Mouse (Mus musculus): Measurements from ENCODE around the gene Ibsp.

Ibsp gene

DNA sequence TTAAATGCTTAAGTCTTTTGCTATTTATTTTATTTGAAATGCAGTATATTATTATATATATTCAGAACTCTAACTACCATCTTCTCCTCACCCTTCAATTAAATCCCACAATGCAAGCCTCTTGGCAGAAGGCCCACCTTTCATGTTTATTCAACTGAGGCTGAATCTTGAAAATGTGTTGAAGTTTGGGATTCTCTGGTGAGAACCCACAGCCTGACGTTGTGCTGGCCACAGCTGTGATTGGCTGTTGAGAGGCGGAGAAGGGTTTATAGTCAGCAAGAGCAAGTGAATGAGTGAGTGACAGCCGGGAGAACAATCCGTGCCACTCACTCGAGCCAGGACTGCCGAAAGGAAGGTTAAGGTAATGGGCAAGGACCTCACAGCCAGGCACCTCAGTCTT is at the start of gene Ibsp:
TSS of gene Ibsp (plus strand) at position 178 of the 400 bp plus-strand sequence.
- no peak for DNase-seq (ENCODE audit: low spot score)

DNA sequence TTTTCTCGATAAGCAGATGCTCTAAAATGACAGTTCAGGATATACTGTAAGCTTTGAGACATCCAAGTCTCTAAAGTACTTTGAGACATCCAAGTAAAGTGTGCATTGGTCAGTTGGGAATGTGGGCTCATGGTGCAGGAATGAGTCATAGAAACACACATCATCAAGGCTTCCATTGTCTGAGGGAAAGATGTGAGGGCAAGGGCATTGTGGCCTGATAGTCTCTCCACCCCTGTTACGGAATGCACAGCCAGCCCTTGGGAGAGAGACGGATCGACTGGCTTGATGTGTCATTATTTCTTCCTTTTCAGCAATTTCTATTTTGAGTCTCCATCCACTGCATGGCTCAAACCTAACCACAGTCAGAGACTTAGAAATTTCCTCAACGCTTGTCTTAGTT is 47.2 kb upstream of the Ibsp start:
- no peak for DNase-seq (ENCODE audit: low spot score)

DNA sequence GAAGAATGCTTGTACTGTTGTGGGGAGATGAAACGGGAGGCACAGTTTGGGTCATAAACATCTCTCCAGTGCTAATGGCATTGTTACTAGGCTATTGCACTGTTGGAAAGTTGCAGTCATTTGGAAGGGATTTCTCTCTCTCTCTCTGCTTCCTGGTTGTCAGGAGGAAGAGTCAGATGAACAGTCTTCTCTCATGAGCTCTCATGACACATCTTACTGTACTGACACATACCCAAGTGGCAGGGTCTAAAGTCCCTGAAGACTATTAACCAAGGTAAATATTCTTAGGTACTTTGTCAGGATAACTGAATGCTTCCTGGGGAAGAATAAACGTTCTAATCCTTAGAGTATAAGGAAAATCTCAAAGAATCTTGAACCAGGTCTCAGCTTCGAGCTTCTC is 42.4 kb upstream of the Ibsp start:
- DNase-seq (ENCODE audit: low spot score) = no peak

DNA sequence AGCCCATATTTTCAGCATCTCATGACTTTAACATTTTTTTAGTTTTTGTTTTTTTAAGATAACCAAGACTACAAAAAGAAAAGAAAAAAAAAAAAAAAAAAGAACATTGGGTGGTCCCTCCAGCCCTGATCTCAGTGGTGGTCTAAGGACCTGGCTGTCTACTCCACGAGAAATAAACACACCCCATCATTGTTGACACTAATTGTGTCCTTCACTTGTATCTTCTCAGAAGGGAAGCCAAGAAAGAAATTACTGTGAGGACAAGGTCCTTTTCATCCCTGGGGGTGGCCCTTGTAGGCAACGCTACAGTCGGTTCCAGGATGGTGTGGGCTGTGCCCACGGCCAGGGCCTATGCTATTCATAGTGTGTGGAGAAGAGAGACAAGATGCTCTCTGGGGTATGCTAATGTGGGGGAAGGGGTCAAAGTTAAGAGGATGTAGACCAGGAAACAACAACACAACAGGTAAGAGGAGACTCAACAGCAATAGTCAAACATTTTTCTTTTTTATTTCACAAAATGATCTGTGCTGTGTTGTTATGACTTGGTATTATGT is 37.0 kb upstream of the Ibsp start:
- DNase-seq (ENCODE audit: low spot score) = no peak

DNA sequence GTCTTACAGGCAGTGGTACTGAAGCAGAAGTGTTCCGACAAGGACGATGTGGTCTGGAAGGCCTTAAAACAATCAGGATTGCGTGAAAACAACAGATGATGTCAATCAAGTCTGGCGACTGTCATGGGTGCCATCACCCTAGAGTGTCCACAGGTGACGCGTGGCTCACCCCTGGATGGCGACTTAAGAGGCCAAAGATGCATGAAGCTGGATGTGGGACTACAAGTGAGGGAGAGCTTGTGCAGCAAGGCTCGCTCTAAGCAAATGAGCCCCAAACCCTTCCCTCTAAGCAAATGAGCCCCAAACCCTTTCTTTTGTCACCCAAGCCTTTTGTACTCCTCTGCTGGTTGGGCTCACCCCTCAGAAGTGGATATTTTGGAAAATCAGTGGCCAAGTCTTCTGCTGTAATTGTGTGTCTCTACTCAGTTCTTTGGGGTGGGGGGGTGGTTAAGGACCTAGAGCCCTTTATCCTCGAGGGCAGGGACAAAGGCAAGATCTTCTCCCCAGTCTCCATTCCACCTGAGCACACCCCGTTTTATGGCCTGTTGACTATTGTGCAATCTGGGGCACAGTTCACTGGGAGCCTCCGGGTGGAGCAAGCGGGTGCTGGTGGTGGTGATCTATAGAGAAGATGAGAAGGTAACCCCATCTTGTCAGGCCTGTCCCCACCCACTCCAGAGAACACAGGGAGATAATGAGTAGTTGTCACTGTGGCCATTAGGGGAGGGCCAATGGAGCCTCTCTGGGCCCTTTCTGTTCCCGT is 35.8 kb upstream of the Ibsp start:
- DNase-seq (ENCODE audit: low spot score) = no peak

DNA sequence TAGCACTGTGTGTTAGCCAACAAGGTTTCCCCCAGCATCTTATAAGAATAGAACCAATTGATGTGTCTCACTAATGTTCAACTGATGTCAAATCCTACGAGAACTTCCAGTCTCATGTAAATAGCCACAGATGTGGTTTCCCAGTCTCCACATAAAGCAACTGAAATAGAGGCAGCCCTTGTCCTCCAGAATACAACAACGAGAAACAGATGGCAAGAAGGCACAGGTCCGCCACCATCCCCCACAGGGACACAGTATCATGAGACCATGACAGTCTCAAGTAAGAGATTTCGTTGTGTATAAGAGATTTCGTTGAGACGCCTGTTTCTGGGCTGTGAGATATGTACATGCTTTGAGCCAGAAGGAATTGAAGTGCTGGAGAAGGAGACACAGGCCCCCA is 4.8 kb upstream of the Ibsp start:
- DNase-seq (ENCODE audit: low spot score) = no peak

DNA sequence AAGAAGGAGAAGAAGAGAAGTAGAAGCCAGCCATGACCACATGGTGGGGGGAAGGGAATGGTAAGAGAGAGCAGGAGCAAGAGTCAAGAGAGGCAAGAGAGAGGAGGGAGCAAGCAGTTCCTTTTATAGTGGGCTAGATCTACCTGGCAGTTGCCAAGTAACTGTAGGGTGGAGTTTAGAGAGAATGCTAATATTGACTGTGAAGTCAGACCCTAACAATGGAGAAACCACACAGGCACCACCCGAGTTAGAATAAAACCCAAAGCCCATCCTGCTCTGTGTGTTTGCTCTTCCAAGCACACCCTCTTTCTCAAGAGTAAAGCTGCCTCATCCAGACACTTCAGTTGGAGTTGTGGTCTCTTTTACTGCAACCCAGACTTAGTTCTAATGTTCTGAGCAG is 15.1 kb downstream of the Ibsp start:
- no peak for DNase-seq (ENCODE audit: low spot score)

DNA sequence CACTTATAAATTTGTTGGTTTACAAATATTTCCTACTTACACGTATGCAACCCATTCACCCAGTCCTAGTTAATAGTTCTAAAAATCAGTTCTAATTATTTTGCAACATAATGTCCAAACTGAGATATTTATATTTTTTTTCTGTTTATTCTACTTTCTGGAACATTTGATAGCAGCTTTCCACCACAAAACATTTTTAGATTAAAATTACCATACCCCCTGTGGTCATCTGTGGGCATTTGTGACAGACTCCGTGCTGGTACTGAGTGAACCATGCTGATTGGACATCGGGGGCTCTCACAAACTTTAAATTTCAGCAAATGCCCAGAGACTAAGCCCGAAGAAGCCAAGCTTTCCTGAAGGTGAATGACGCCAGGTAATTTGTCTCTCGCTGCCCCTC is 26.1 kb downstream of the Ibsp start, which contains the start of gene Mepe:
TSS of gene Mepe (plus strand) at position 301 of the 400 bp plus-strand sequence.
- DNase-seq (ENCODE audit: low spot score) = no peak

DNA sequence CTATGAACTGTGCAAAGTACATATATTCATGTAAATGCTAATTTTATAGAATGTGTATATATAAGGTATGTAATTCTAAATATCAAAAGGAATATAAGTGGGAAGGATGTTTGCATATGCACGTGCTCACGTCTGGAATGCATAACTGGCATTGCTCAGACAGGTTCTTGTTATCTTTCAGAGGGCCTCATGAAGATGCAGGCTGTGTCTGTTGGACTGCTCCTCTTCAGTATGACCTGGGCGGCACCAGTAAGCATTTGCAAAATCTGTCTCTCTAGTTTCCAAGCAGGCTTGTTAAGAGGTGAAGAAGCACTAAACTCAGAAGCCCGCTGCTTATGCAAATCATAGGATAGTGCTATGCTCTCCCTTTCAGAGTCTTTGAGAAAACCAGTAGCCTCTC is 27.9 kb downstream of the Ibsp start:
- no peak for DNase-seq (ENCODE audit: low spot score)

DNA sequence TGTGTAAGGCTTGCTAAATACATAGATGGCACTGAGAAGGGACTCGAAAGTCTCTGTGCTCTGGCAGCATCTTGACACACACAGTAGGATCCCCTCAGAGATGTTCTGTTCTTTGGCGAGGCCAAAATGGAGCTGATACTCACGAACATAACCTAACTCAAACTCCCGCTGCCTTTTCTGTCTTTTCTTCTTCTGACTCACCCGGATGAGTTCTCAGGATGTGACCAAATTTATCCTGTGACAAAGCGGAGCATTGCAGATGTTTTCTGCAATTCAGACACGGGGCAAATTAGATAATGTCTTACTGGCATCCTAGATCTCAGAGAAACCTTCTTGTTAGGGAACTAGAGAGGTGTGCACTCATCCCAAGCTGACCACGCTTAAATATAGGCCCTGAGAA is 28.4 kb downstream of the Ibsp start:
- no peak for DNase-seq (ENCODE audit: low spot score)

DNA sequence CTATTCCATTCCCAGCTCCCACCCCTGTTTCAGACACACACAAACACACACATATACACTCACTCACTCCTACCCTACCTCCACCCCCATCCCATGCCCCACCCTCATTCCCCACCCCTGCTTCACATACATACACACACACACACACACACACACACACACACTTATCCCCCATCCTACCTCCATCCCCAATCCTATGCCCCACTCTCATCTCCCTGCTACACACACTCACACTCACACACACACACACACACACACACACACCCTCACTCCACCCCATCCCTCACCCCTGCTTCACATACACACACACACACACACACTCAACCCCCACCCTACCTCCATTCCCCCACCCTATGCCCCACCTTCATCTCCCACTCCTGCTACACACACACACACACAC is 28.9 kb downstream of the Ibsp start:
- DNase-seq (ENCODE audit: low spot score) = no peak

DNA sequence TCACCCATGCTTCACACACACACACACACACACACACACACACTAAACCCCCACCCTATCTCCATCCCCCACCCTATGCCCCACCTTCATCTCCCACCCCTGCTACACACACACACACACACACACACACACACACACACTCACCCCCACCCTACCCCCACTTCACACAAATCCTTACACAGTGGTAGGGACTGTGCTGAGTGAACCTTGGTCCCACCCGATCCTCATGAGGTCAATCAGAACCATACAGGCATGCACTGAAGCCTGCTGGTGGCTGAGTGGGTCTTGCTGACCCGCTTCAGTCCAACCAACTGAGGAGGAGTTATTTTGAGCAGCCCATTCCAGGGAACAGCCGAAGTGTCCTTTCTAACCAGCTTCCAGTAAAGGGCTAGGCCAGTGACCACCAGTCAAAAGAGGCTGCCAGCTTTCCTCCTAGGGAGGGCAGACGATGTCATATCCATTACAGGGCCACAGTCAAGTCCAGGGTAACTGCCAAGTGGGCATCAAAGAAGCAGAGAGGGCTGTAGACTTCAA is 29.4 kb downstream of the Ibsp start:
- DNase-seq (ENCODE audit: low spot score) = no peak

DNA sequence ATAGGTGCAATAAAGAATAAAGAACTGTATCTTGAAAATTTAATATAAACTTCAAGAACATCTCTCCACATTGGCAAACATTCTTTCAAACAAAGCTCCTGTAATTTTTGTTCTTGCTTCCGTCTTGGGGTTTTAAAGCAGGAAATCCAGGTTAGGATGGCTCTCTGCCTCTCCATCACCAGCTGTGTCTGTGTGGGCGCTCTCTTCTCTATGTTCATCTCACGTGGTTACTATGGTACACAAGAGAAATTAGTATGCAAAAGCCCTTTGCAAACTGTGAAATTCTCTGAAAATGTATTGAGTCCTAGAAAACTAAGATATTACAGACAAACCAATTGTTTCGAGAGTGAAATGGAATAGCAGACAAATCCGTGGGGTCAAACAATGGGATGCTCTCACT is 30.4 kb downstream of the Ibsp start:
- no peak for DNase-seq (ENCODE audit: low spot score)

DNA sequence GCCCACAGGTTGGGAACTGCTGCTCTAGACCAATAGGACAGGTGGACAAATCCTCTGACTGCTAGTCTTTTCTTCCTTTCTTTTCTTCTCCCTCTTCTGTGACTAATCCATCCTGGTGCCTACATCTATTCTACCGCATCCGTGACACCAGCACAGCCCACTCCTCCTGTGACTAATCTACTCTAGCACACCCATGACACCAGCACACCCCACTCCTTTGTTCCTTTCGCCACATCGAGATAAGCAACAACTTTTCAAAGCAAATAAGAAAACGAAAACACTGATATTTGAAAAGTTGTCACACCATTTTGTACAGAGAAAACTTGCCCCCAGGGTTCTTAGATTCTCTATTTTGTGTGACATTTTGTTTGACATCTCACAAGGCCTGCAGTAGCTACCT is 31.1 kb downstream of the Ibsp start:
- DNase-seq (ENCODE audit: low spot score) = no peak

DNA sequence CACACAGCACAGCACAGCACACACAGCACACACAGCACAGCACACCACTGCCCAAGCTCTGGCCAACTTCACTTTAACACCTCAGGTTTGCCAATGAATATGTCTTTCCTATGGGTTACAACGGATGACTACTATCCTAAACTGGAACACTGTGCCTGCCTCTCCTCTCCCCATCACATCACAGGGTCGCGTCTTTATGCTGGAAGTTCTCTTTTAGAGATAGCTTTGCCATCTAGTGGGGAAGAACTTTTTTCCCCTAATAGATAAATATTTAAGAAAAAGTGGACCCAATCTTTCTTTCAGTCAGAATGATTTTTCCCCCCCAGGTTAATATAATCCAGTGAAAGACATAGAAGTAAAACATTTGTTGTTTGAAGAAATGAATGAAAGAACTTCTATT is 33.3 kb downstream of the Ibsp start:
- DNase-seq (ENCODE audit: low spot score) = no peak

DNA sequence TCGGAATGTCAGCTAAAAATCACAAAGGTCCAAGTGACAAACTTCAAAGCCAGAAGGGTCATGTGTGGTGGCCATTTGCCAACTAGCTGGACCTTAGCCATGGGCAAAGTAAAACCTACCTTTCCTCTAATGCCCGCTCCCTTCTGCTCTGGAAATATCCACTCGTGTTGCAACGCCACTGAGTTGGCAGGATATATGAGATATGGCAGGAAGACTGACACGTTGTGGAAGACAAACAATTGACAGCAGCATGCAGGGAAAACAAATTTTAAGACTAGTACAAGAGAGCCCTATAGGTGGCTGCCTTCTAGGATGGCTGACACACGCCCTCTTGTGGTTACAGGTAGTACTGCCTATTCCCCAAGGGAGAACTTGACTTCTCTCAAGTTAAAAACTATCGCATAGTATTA is 34.3 kb downstream of the Ibsp start:
- DNase-seq (ENCODE audit: low spot score) = no peak

DNA sequence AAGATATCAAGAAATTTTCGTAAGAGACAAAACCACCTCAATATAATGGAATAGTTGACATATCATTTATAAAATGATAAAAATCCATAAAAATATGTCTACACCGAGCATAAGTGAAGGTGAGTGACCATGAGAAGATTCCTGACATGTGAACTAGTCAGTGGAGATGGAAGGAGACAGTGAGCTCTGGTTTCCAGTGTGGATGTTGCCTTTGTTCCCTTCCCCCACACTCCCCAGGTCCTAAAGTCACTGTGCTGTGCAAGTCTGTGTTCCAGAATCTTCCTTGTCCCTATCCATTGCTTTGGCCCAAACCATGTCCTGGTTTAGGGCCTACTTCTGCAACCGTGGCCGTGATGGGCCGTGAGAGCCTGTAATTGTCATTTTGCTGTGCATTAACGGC is 34.7 kb downstream of the Ibsp start:
- no peak for DNase-seq (ENCODE audit: low spot score)

DNA sequence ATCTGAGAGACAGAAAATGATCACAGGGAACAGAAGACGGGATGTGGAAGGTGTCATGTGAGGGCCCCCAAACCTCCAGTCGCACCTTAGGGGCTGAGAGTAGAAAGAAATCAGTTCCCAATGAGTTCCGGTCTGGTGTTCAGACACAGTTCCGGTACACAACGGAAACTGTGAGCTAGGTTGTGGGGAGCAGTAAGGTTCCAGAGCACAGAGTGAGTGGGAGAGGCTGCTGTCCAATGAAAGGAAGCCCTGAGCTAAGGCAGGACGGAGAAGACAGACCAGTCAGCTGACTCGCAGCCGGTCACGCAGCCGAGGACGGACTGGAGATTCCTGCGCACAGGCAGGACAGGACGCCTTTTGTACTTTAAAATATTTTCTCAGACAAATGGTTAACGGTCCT is 35.5 kb downstream of the Ibsp start:
- DNase-seq (ENCODE audit: low spot score) = no peak

DNA sequence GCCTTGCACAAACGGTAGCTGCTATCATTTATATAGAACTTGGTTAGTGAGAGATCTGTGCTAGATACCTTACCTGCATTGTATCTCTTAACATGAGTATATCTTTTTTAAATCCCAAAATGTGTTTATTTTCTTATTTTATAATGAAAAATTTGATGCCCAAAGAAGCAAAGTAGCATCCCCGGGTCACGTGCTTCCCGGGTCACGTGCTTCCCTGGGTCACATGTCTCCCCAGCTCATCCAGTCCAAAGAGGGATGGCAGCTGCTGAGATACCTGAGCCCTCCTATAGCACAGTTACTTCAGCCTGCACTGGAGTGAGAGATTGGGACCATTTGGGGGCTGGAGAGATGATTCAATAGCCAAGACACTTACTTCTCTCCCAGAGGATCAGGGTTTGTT is 37.0 kb downstream of the Ibsp start:
- no peak for DNase-seq (ENCODE audit: low spot score)

DNA sequence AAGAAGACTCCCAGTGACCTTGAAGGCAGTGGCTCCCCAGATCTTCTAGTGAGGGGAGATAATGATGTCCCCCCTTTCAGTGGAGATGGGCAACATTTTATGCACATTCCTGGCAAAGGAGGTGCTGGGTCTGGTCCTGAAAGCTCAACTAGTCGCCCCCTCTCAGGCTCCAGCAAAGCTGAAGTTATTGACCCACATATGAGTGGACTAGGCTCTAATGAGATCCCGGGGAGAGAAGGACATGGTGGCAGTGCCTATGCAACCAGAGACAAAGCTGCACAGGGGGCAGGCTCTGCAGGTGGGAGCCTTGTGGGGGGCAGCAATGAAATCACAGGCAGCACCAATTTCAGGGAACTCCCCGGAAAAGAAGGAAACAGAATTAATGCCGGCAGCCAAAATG is 38.5 kb downstream of the Ibsp start:
- DNase-seq (ENCODE audit: low spot score) = no peak

DNA sequence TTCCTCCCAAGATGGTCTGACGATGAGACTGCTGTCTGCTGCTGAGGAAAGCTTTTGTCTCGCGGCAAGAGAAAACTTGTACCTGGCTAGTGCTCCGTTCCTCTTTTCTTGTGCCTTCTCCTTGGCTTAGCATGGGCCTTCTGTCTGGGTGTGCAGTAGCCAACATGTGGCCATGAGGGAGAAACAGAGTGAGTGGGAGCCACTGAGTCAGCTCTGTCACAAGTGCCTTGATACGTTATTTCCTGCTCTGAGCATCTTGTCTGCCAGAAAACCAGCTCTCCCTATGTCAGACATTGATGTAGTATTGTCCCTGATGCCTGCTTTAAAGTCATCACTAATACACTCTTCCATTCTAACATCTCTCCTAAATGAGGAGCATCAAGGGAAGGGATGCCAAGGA is 40.0 kb downstream of the Ibsp start:
- no peak for DNase-seq (ENCODE audit: low spot score)

DNA sequence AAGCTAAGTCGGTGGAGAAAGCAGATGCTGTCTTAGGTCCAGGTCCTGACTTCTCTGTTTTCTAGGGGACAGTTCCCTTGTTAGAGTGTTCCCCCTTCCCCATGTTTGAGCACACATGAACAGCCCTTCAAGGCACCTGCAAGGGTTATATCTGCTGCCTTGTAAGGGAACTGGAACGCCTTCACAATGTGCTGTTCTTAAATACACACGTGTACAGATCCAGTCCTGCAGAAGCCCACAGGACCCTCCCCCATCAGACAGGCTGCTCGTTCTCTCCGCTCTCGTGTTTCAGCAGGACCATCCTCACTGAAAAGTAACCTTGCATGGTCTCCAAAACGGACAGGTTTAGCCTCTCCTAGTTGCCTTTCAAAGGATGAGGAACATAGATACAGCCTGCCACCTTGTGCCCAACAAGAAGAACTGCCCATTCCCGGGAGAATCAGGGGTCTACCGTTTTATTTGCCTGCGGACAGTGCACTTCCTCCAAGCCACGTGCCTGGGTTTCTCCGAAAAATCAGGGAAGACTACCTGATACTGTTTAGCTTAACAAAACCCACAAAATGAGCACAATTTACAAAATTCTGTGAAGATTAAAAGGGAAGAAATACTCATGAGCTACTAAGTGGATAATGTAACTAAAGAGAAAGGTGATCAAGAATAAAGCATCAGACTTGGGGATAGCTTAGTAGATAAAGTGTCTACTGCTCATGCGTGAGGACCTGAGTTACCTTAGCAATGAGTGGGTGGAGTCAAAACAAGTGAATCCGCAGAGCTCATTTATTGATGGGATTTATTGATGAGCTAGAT is 40.9 kb downstream of the Ibsp start:
- DNase-seq (ENCODE audit: low spot score) = no peak

DNA sequence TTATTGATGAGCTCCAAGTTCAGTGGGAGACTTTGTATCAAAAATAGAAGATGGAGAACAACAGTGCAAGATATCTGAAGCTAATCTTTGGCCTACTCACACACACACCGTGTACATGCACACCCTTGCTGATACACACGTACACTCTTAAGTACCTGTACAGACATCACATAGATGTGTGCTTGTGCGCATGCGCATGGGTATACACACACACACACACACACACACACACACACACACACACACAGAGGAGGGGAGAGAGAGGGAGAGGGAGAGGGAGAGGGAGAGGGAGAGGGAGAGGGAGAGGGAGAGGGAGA is 41.5 kb downstream of the Ibsp start:
- DNase-seq (ENCODE audit: low spot score) = no peak

All from ovary, adult 18-20 months (tissue).